Mouse (Mus musculus): ENCODE results near the gene Ccdc162.

Ccdc162 gene

GRCm38 (mm10) chr10:41611941-41612340, 104.5 kb downstream of the Ccdc162 start:
- no peak for TF ChIP-seq GATA4 (IDR thresholded peaks at IDR 0.05; ENCODE audit: insufficient replicate concordance, low read length)

GRCm38 (mm10) chr10:41609475-41609874, 107.0 kb downstream of the Ccdc162 start:
- peak; percentile 20; the same call in 1 of the 2 replicates for TF ChIP-seq GATA4 (IDR thresholded peaks at IDR 0.05; ENCODE audit: insufficient replicate concordance, low read length)

GRCm38 (mm10) chr10:41608485-41608884, 107.9 kb downstream of the Ccdc162 start:
- no peak for TF ChIP-seq GATA4 (IDR thresholded peaks at IDR 0.05; ENCODE audit: insufficient replicate concordance, low read length)

GRCm38 (mm10) chr10:41602667-41603066, 113.8 kb downstream of the Ccdc162 start:
- TF ChIP-seq GATA4 (IDR thresholded peaks at IDR 0.05; ENCODE audit: insufficient replicate concordance, low read length), result no peak

GRCm38 (mm10) chr10:41601898-41602545, 114.4 kb downstream of the Ccdc162 start:
- peak; percentile 57; the same call in 1 of the 2 replicates for TF ChIP-seq GATA4 (IDR thresholded peaks at IDR 0.05; ENCODE audit: insufficient replicate concordance, low read length)

- no peak for TF ChIP-seq GATA4 (IDR thresholded peaks at IDR 0.05; ENCODE audit: insufficient replicate concordance, low read length)
These were observed 115.1 kb downstream of the Ccdc162 start for GRCm38 (mm10) chr10:41601302-41601701.

GRCm38 (mm10) chr10:41599051-41599450, 117.4 kb downstream of the Ccdc162 start:
- TF ChIP-seq GATA4 (IDR thresholded peaks at IDR 0.05; ENCODE audit: insufficient replicate concordance, low read length), result no peak

- no peak for TF ChIP-seq GATA4 (IDR thresholded peaks at IDR 0.05; ENCODE audit: insufficient replicate concordance, low read length)
These were observed 118.2 kb downstream of the Ccdc162 start for GRCm38 (mm10) chr10:41598221-41598620.

- no peak for TF ChIP-seq GATA4 (IDR thresholded peaks at IDR 0.05; ENCODE audit: insufficient replicate concordance, low read length)
These were observed 120.9 kb downstream of the Ccdc162 start for GRCm38 (mm10) chr10:41595550-41595949.

- TF ChIP-seq GATA4 (IDR thresholded peaks at IDR 0.05; ENCODE audit: insufficient replicate concordance, low read length), result no peak
These were observed 121.5 kb downstream of the Ccdc162 start for GRCm38 (mm10) chr10:41594957-41595356.

- TF ChIP-seq GATA4 (IDR thresholded peaks at IDR 0.05; ENCODE audit: insufficient replicate concordance, low read length), result no peak
These were observed 122.0 kb downstream of the Ccdc162 start for GRCm38 (mm10) chr10:41594433-41594832.

- peak; percentile 67; the same call in 1 of the 2 replicates for TF ChIP-seq GATA4 (IDR thresholded peaks at IDR 0.05; ENCODE audit: insufficient replicate concordance, low read length)
These were observed 127.8 kb downstream of the Ccdc162 start for GRCm38 (mm10) chr10:41588616-41589015.

GRCm38 (mm10) chr10:41586947-41587852, 129.2 kb downstream of the Ccdc162 start:
- no peak for TF ChIP-seq GATA4 (IDR thresholded peaks at IDR 0.05; ENCODE audit: insufficient replicate concordance, low read length)

GRCm38 (mm10) chr10:41583383-41583782, 133.1 kb downstream of the Ccdc162 start:
- no peak for TF ChIP-seq GATA4 (IDR thresholded peaks at IDR 0.05; ENCODE audit: insufficient replicate concordance, low read length)

GRCm38 (mm10) chr10:41582901-41583361, 133.5 kb downstream of the Ccdc162 start:
- TF ChIP-seq GATA4 (IDR thresholded peaks at IDR 0.05; ENCODE audit: insufficient replicate concordance, low read length), result no peak

- TF ChIP-seq GATA4 (IDR thresholded peaks at IDR 0.05; ENCODE audit: insufficient replicate concordance, low read length), result no peak
These were observed 136.0 kb downstream of the Ccdc162 start for GRCm38 (mm10) chr10:41580441-41580840.
